Mouse (Mus musculus) adrenal gland, postnatal 4 days (tissue): Measurements from ENCODE around the gene Kif17. TPM values are rescaled to one million over a fixed set of nuclear protein-coding genes. Genes with fewer than 3 reads are reported as not detected.

Experiments used
- DNase-seq, 2 experiments: peaks; one replicate each; pipeline ENCODE4 v3.0.0; 2021 to 2022; ENCODE audit warnings: low spot score in 2 of 2, mixed read lengths in 2 of 2
- total RNA-seq, 2 experiments: library from RNA; stranded (reverse); gene quantifications; 2 replicates each; pipeline ENCODE4 v1.2.3; 2021

The Kif17 gene
- total RNA-seq, 2 experiments from 2014 or later, result 5.6 to 6.7 TPM

GRCm38 (mm10) chr4:138258663-138259062 lies 8.4 kb downstream of the Kif17 start:
- no peak for DNase-seq

- no peak for DNase-seq
Measured at GRCm38 (mm10) chr4:138259482-138259881, 9.2 kb downstream of the Kif17 start.

GRCm38 (mm10) chr4:138261843-138262681 lies 11.8 kb downstream of the Kif17 start:
- DNase-seq, result peak; percentile 78 to 87

- DNase-seq, result no peak
Measured at GRCm38 (mm10) chr4:138267869-138268268, 17.6 kb downstream of the Kif17 start.

- DNase-seq, result no peak
Measured at GRCm38 (mm10) chr4:138272011-138272997, 22.1 kb downstream of the Kif17 start.

- no peak for DNase-seq
Measured at GRCm38 (mm10) chr4:138278346-138278745, 28.1 kb downstream of the Kif17 start.

- DNase-seq, result peak in 1 of 2 experiments; percentile 64
Measured at GRCm38 (mm10) chr4:138282834-138283233, 32.6 kb downstream of the Kif17 start.

- DNase-seq, result no peak
Measured at GRCm38 (mm10) chr4:138286411-138286810, 36.2 kb downstream of the Kif17 start.

GRCm38 (mm10) chr4:138288691-138289090 lies 38.5 kb downstream of the Kif17 start:
- DNase-seq, result no peak

- no peak for DNase-seq
Measured at GRCm38 (mm10) chr4:138292028-138292427, 41.8 kb downstream of the Kif17 start.

GRCm38 (mm10) chr4:138293261-138293948 lies 43.2 kb downstream of the Kif17 start:
- DNase-seq, result no peak

- no peak for DNase-seq
Measured at GRCm38 (mm10) chr4:138293949-138294550, 43.8 kb downstream of the Kif17 start.

GRCm38 (mm10) chr4:138301271-138301780 lies 51.1 kb downstream of the Kif17 start:
- DNase-seq, result no peak

GRCm38 (mm10) chr4:138303011-138303410 lies 52.8 kb downstream of the Kif17 start:
- no peak for DNase-seq

GRCm38 (mm10) chr4:138303742-138304141 lies 53.5 kb downstream of the Kif17 start:
- DNase-seq, result no peak

GRCm38 (mm10) chr4:138304340-138305104 lies 54.3 kb downstream of the Kif17 start, which contains the start of gene Ddost:
Ddost (plus strand) TSS chr4:138304730.
- DNase-seq, result peak; percentile 86 to 94

- no peak for DNase-seq
Measured at GRCm38 (mm10) chr4:138307025-138307424, 56.8 kb downstream of the Kif17 start.

GRCm38 (mm10) chr4:138307739-138308138 lies 57.5 kb downstream of the Kif17 start:
- no peak for DNase-seq

- DNase-seq, result no peak
Measured at GRCm38 (mm10) chr4:138310311-138310910, 60.2 kb downstream of the Kif17 start.
